Mouse (Mus musculus): ENCODE measurements around the gene Enpp6. TPM values are rescaled to one million over a fixed set of nuclear protein-coding genes. Genes with fewer than 3 reads are reported as not detected.

The Enpp6 gene
- polyA plus RNA-seq, 1 experiment from 2014 or later, result 0.72 TPM

- Histone ChIP-seq H3K4me2 (no peak overlapping the region), H3K36me3 (no peaks in the 10 kb centered on the region), H3K27ac (no peak overlapping the region), H3K4me3 (no peak overlapping the region), H3K4me1 (no peaks in the 10 kb centered on the region), H3K27me3 (no peaks in the 10 kb centered on the region), H3K9ac (no peak overlapping the region), H3K9me3 (no peaks in the 10 kb centered on the region)
- 81% methylated on average over 3 of the region's 3 CpGs for WGBS
- no peak for ATAC-seq (ENCODE audit: insufficient number of reproducible peaks, insufficient read depth, low FRiP score, low TSS enrichment, low read depth)
Observed at GRCm38 (mm10) chr8:47069634-47070033, 82.9 kb downstream of the Enpp6 start.

- no peak overlapping the region for H3K4me2 ChIP-seq
- WGBS, result 89% methylated on average over 5 of the region's 5 CpGs
- H3K36me3 ChIP-seq, result no peaks in the 10 kb centered on the region
- no peak overlapping the region for H3K9ac ChIP-seq
- no peaks in the 10 kb centered on the region for H3K9me3 ChIP-seq
- no peak overlapping the region for H3K4me3 ChIP-seq
- no peaks in the 10 kb centered on the region for H3K4me1 ChIP-seq
- no peaks in the 10 kb centered on the region for H3K27me3 ChIP-seq
- H3K27ac ChIP-seq, result no peak overlapping the region
- ATAC-seq (ENCODE audit: insufficient number of reproducible peaks, insufficient read depth, low FRiP score, low TSS enrichment, low read depth), result no peak
Observed at GRCm38 (mm10) chr8:47072001-47072400, 85.3 kb downstream of the Enpp6 start.

GRCm38 (mm10) chr8:47075941-47076555 lies 89.4 kb downstream of the Enpp6 start:
- 40% methylated on average over 6 of the region's 6 CpGs for WGBS
- no peak for ATAC-seq (ENCODE audit: insufficient number of reproducible peaks, insufficient read depth, low FRiP score, low TSS enrichment, low read depth)
- Histone ChIP-seq H3K4me3 (no peak overlapping the region), H3K27me3 (no peaks in the 10 kb centered on the region), H3K4me2 (no peak overlapping the region), H3K36me3 (no peaks in the 10 kb centered on the region), H3K4me1 (no peaks in the 10 kb centered on the region), H3K9ac (no peak overlapping the region), H3K27ac (no peak overlapping the region), H3K9me3 (no peaks in the 10 kb centered on the region)

- H3K4me2 ChIP-seq, result no peak overlapping the region
- H3K27ac ChIP-seq, result no peak overlapping the region
- no peak overlapping the region for H3K9ac ChIP-seq
- peaks cover 19% of the 10 kb centered on the region for H3K4me1 ChIP-seq
- H3K9me3 ChIP-seq, result no peaks in the 10 kb centered on the region
- WGBS, result 56% methylated on average over 4 of the region's 4 CpGs
- H3K27me3 ChIP-seq, result no peaks in the 10 kb centered on the region
- no peak for ATAC-seq (ENCODE audit: insufficient number of reproducible peaks, insufficient read depth, low FRiP score, low TSS enrichment, low read depth)
- H3K36me3 ChIP-seq, result no peaks in the 10 kb centered on the region
- H3K4me3 ChIP-seq, result no peak overlapping the region
Observed at GRCm38 (mm10) chr8:47080037-47080436, 93.3 kb downstream of the Enpp6 start.

GRCm38 (mm10) chr8:47082201-47083027 lies 95.7 kb downstream of the Enpp6 start:
- no peaks in the 10 kb centered on the region for H3K9me3 ChIP-seq
- WGBS, result 53% methylated on average over 22 of the region's 22 CpGs
- H3K36me3 ChIP-seq, result no peaks in the 10 kb centered on the region
- H3K4me1 ChIP-seq, result peaks cover 19% of the 10 kb centered on the region
- peak overlapping the region; percentile 79 for H3K27ac ChIP-seq
- H3K27me3 ChIP-seq, result no peaks in the 10 kb centered on the region
- H3K4me3 ChIP-seq, result no peak overlapping the region; the same call in 1 of the 2 replicates
- no peak overlapping the region for H3K9ac ChIP-seq
- no peak for ATAC-seq (ENCODE audit: insufficient number of reproducible peaks, insufficient read depth, low FRiP score, low TSS enrichment, low read depth)
- peak overlapping the region; percentile 40 for H3K4me2 ChIP-seq

- H3K36me3 ChIP-seq, result no peaks in the 10 kb centered on the region
- H3K27ac ChIP-seq, result no peak overlapping the region
- H3K27me3 ChIP-seq, result no peaks in the 10 kb centered on the region
- no peak overlapping the region for H3K9ac ChIP-seq
- no peaks in the 10 kb centered on the region for H3K9me3 ChIP-seq
- ATAC-seq (ENCODE audit: insufficient number of reproducible peaks, insufficient read depth, low FRiP score, low TSS enrichment, low read depth), result no peak
- WGBS, result 78% methylated on average over 8 of the region's 8 CpGs
- no peak overlapping the region for H3K4me2 ChIP-seq
- no peak overlapping the region for H3K4me3 ChIP-seq
- H3K4me1 ChIP-seq, result no peaks in the 10 kb centered on the region
Observed at GRCm38 (mm10) chr8:47090021-47090420, 103.3 kb downstream of the Enpp6 start.

- H3K4me2 ChIP-seq, result no peak overlapping the region
- H3K27ac ChIP-seq, result no peak overlapping the region
- H3K4me1 ChIP-seq, result no peaks in the 10 kb centered on the region
- H3K27me3 ChIP-seq, result no peaks in the 10 kb centered on the region
- no peak overlapping the region for H3K9ac ChIP-seq
- no peaks in the 10 kb centered on the region for H3K36me3 ChIP-seq
- ATAC-seq (ENCODE audit: insufficient number of reproducible peaks, insufficient read depth, low FRiP score, low TSS enrichment, low read depth), result no peak
- no peaks in the 10 kb centered on the region for H3K9me3 ChIP-seq
- 74% methylated on average over 2 of the region's 2 CpGs for whole genome bisulfite sequencing
- no peak overlapping the region for H3K4me3 ChIP-seq
Observed at GRCm38 (mm10) chr8:47105617-47106016, 118.9 kb downstream of the Enpp6 start.

- no peaks in the 10 kb centered on the region for H3K9me3 ChIP-seq
- no peaks in the 10 kb centered on the region for H3K27me3 ChIP-seq
- ATAC-seq (ENCODE audit: insufficient number of reproducible peaks, insufficient read depth, low FRiP score, low TSS enrichment, low read depth), result no peak
- no peaks in the 10 kb centered on the region for H3K36me3 ChIP-seq
- peak overlapping the region; percentile 14; the same call in 1 of the 2 replicates for H3K4me2 ChIP-seq
- H3K4me1 ChIP-seq, result peaks cover 9% of the 10 kb centered on the region
- H3K9ac ChIP-seq, result no peak overlapping the region
- no peak overlapping the region for H3K4me3 ChIP-seq
- H3K27ac ChIP-seq, result no peak overlapping the region
- 69% methylated on average over 17 of the region's 17 CpGs for WGBS
Observed at GRCm38 (mm10) chr8:47114133-47114796, 127.6 kb downstream of the Enpp6 start.

GRCm38 (mm10) chr8:47117336-47117735 lies 130.6 kb downstream of the Enpp6 start:
- Histone ChIP-seq H3K27me3 (no peaks in the 10 kb centered on the region), H3K9me3 (no peaks in the 10 kb centered on the region), H3K4me3 (no peak overlapping the region), H3K36me3 (no peaks in the 10 kb centered on the region), H3K4me2 (no peak overlapping the region), H3K27ac (no peak overlapping the region), H3K9ac (no peak overlapping the region), H3K4me1 (peaks cover 9% of the 10 kb centered on the region)
- no peak for ATAC-seq (ENCODE audit: insufficient number of reproducible peaks, insufficient read depth, low FRiP score, low TSS enrichment, low read depth)
- 66% methylated on average over 4 of the region's 4 CpGs for WGBS

GRCm38 (mm10) chr8:47119895-47120294 lies 133.2 kb downstream of the Enpp6 start:
- Histone ChIP-seq H3K9ac (no peak overlapping the region), H3K4me2 (no peak overlapping the region), H3K27me3 (no peaks in the 10 kb centered on the region), H3K4me3 (no peak overlapping the region), H3K27ac (no peak overlapping the region), H3K9me3 (no peaks in the 10 kb centered on the region), H3K36me3 (no peaks in the 10 kb centered on the region), H3K4me1 (no peaks in the 10 kb centered on the region)
- no peak for ATAC-seq (ENCODE audit: insufficient number of reproducible peaks, insufficient read depth, low FRiP score, low TSS enrichment, low read depth)
- 45% methylated on average over 1 of the region's 1 CpGs for WGBS

- no peak for ATAC-seq (ENCODE audit: insufficient number of reproducible peaks, insufficient read depth, low FRiP score, low TSS enrichment, low read depth)
- 92% methylated on average over 1 of the region's 1 CpGs for WGBS
- Histone ChIP-seq H3K4me2 (no peak overlapping the region), H3K9ac (no peak overlapping the region), H3K9me3 (no peaks in the 10 kb centered on the region), H3K36me3 (no peaks in the 10 kb centered on the region), H3K27me3 (no peaks in the 10 kb centered on the region), H3K4me1 (no peaks in the 10 kb centered on the region), H3K4me3 (no peak overlapping the region), H3K27ac (no peak overlapping the region)
Observed at GRCm38 (mm10) chr8:47128859-47129258, 142.2 kb downstream of the Enpp6 start.

GRCm38 (mm10) chr8:47133381-47133780 lies 146.7 kb downstream of the Enpp6 start:
- Histone ChIP-seq H3K27me3 (no peaks in the 10 kb centered on the region), H3K9me3 (no peaks in the 10 kb centered on the region), H3K9ac (no peak overlapping the region), H3K36me3 (no peaks in the 10 kb centered on the region), H3K4me2 (no peak overlapping the region), H3K4me1 (peaks cover 18% of the 10 kb centered on the region), H3K4me3 (no peak overlapping the region), H3K27ac (no peak overlapping the region)
- ATAC-seq (ENCODE audit: insufficient number of reproducible peaks, insufficient read depth, low FRiP score, low TSS enrichment, low read depth), result no peak
- 90% methylated on average over 3 of the region's 3 CpGs for WGBS
